Mouse (Mus musculus): ENCODE data around the gene Rep15. TPM values are rescaled to one million over a fixed set of nuclear protein-coding genes. Genes with fewer than 3 reads are reported as not detected.

Gene Rep15
- polyA plus RNA-seq (2015; fragmentation: Nextera tagmentation; extraction: Ambion mirVana) = 0.14 and 0.19 TPM in 2 replicates

DNA sequence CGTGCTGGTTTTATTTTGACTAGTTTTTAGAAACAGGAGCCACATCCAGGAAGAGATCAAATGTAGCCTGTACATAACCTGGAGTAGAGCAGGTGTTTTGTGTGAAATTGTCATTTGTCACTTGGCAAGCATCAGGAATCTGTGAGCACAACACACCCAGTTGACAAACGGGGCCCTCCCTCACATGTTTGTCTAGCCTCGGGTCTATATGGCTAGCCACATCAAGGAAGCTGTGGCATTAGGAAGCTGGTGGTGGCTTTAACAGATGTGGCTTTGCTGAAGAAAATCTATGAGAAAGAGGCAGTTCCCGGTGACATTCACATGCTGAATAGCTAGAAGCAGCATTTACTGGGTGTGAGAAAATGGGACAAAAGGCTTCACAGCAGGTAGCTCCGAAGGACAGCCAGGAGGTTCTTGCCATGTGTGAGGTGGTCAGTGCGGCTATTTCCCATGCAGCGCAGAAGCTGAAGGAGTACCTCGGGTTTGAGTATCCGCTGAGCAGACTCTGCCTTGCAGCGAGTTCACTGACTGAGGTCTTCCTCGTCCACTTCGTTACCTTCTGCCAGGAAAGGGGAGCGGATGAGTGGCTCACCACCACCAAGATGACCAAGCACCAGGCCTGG, at the start of gene Rep15:
TSS of gene Rep15 (plus strand) at position 282 of the 623 bp plus-strand sequence.
- H3K27me3 ChIP-seq (ENCODE audit: insufficient read depth, low read length) = no peaks in the 10 kb centered on the region
- no peak within 1 kb of the TSS for H3K4me2 ChIP-seq (ENCODE audit: low read depth, low read length)
- 68% methylated on average over 13 of the region's 13 CpGs for WGBS (ENCODE audit: insufficient replicate concordance)
- no peaks in the 10 kb centered on the region for H3K4me1 ChIP-seq (ENCODE audit: insufficient read depth)
- TF ChIP-seq CTCF (IDR thresholded peaks at IDR 0.05; ENCODE audit: low read depth) = no peak
- no peak for TF ChIP-seq EP300 (IDR thresholded peaks at IDR 0.05; ENCODE audit: low read depth)
- H3K4me3 ChIP-seq (ENCODE audit: low read depth, low read length) = no peak within 1 kb of the TSS
- H3K9ac ChIP-seq (replicated peaks) = no peak within 1 kb of the TSS
- H3K27ac ChIP-seq (ENCODE audit: low read depth) = no peak within 1 kb of the TSS
- H3K9me3 ChIP-seq (ENCODE audit: low read length) = no peaks in the 10 kb centered on the region
- H3K36me3 ChIP-seq (replicated peaks; ENCODE audit: insufficient read depth, low read length) = peaks cover 20% of the 10 kb centered on the region
- ATAC-seq (no peak), DNase-seq (peak; percentile 9)

DNA sequence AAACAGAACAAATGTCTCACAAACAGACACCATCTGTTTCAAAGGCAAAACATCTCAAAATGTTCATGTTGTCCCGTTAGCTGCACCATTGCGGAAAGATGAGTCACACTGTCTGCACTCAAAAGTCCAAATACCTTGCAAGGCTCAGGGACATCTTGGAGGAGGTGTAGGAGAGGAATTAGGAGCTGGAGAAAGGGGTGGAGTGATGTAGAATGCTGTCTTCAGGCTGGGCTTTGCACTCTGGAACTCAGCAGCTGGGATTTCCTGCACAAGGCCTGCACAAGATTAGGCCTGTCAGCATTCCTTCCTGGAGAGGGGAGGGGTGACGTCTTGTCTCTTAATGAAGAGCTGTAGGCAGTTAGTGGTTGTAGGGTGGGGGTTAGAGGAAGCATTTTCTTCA, 47.8 kb upstream of the Rep15 start:
- ATAC-seq = no peak
- H3K27ac ChIP-seq (ENCODE audit: low read depth) = no peak overlapping the region
- no peaks in the 10 kb centered on the region for H3K4me1 ChIP-seq (ENCODE audit: insufficient read depth)
- H3K27me3 ChIP-seq (ENCODE audit: insufficient read depth, low read length) = no peaks in the 10 kb centered on the region
- H3K4me3 ChIP-seq (ENCODE audit: low read depth, low read length) = no peak overlapping the region
- H3K4me2 ChIP-seq (ENCODE audit: low read depth, low read length) = no peak overlapping the region
- no peaks in the 10 kb centered on the region for H3K9me3 ChIP-seq (ENCODE audit: low read length)
- H3K9ac ChIP-seq (replicated peaks) = no peak overlapping the region
- H3K36me3 ChIP-seq (replicated peaks; ENCODE audit: insufficient read depth, low read length) = peaks cover 3% of the 10 kb centered on the region; the same call in 1 of the 2 replicates
- DNase-seq = no peak
- 75% methylated on average over 3 of the region's 3 CpGs for WGBS (ENCODE audit: insufficient replicate concordance)
- TF ChIP-seq EP300 (IDR thresholded peaks at IDR 0.05; ENCODE audit: low read depth) (no peak), CTCF (IDR thresholded peaks at IDR 0.05; ENCODE audit: low read depth) (no peak)

DNA sequence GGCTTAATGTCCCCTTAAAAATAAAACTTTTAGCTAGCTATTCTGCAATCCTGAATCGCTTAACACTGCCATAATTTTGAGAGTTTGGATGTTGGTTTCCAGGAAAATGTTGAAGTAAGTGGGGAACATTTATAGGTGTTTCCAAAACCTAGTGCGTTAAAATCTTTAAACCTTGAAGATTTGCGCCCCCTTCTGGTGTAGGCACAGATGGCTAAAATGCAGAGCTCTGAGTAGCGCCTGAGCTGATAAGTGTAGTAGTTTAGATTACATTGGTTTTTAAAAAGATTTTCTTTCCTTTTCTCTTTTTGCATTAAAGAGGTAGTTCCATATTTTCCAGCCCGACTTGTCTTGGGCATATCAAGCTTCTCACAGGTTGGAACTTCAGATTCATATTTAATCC, 38.1 kb upstream of the Rep15 start:
- Histone ChIP-seq H3K27me3 (ENCODE audit: insufficient read depth, low read length) (no peaks in the 10 kb centered on the region), H3K36me3 (replicated peaks; ENCODE audit: insufficient read depth, low read length) (peaks cover 8% of the 10 kb centered on the region; the same call in 1 of the 2 replicates), H3K9ac (replicated peaks) (no peak overlapping the region), H3K9me3 (ENCODE audit: low read length) (no peaks in the 10 kb centered on the region), H3K27ac (ENCODE audit: low read depth) (no peak overlapping the region), H3K4me1 (ENCODE audit: insufficient read depth) (no peaks in the 10 kb centered on the region), H3K4me3 (ENCODE audit: low read depth, low read length) (no peak overlapping the region), H3K4me2 (ENCODE audit: low read depth, low read length) (no peak overlapping the region)
- TF ChIP-seq EP300 (IDR thresholded peaks at IDR 0.05; ENCODE audit: low read depth) = no peak
- peak; percentile 71 for TF ChIP-seq CTCF (IDR thresholded peaks at IDR 0.05; ENCODE audit: low read depth)
- 41% methylated on average over 5 of the region's 5 CpGs for WGBS (ENCODE audit: insufficient replicate concordance)
- peak; percentile 54 for DNase-seq
- no peak for ATAC-seq

DNA sequence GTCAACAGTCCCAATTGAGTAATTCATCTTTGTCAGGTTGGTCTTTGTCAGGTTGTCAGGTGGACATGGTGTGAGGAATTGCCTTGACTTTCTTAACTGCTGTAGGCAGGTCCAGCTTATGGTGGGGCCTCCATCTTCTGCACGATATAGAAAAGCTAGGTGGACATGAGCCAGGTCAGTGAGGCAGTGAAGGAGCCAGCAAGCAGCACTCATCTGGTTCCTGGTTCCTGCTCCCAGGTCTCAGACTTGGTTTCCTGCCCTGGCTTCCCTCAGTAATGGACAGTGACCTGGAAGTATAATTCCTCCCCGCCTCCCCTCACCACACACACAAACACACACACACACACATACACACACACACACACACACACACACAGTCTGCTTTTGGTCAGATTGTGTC, 37.0 kb upstream of the Rep15 start:
- Histone ChIP-seq H3K27me3 (ENCODE audit: insufficient read depth, low read length) (no peaks in the 10 kb centered on the region), H3K4me3 (ENCODE audit: low read depth, low read length) (no peak overlapping the region), H3K4me1 (ENCODE audit: insufficient read depth) (no peaks in the 10 kb centered on the region), H3K4me2 (ENCODE audit: low read depth, low read length) (no peak overlapping the region), H3K9me3 (ENCODE audit: low read length) (no peaks in the 10 kb centered on the region), H3K27ac (ENCODE audit: low read depth) (no peak overlapping the region), H3K36me3 (replicated peaks; ENCODE audit: insufficient read depth, low read length) (peaks cover 8% of the 10 kb centered on the region; the same call in 1 of the 2 replicates), H3K9ac (replicated peaks) (no peak overlapping the region)
- DNase-seq = no peak
- 73% methylated on average over 2 of the region's 2 CpGs for WGBS (ENCODE audit: insufficient replicate concordance)
- ATAC-seq = no peak
- TF ChIP-seq EP300 (IDR thresholded peaks at IDR 0.05; ENCODE audit: low read depth) = no peak
- TF ChIP-seq CTCF (IDR thresholded peaks at IDR 0.05; ENCODE audit: low read depth) = no peak

DNA sequence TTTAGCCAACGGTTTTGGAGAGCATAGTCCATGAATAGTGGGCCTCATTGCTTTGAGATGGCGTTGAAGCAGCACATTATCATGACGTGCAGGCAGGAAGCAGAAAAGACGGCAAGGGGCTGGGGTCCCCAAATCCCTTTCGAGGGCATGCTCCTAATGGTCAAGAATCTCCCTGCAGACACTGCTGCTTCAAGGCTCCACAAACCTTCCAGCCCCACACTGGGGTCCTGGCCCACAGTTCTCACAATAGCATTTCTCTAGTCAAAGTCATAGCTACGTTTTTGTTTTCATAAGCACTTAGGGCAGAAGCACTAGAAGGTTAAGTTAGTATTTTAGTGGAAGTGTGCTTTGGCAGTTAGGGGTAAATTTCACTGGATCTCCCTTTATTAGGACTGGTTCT, 36.5 kb upstream of the Rep15 start:
- WGBS (ENCODE audit: insufficient replicate concordance) = 79% methylated on average over 6 of the region's 6 CpGs
- no peak overlapping the region for H3K4me3 ChIP-seq (ENCODE audit: low read depth, low read length)
- no peak overlapping the region for H3K27ac ChIP-seq (ENCODE audit: low read depth)
- ATAC-seq (no peak), DNase-seq (no peak)
- H3K27me3 ChIP-seq (ENCODE audit: insufficient read depth, low read length) = no peaks in the 10 kb centered on the region
- no peak overlapping the region for H3K9ac ChIP-seq (replicated peaks)
- H3K36me3 ChIP-seq (replicated peaks; ENCODE audit: insufficient read depth, low read length) = peaks cover 9% of the 10 kb centered on the region; the same call in 1 of the 2 replicates
- TF ChIP-seq EP300 (IDR thresholded peaks at IDR 0.05; ENCODE audit: low read depth) (no peak), CTCF (IDR thresholded peaks at IDR 0.05; ENCODE audit: low read depth) (no peak)
- H3K4me1 ChIP-seq (ENCODE audit: insufficient read depth) = no peaks in the 10 kb centered on the region
- no peak overlapping the region for H3K4me2 ChIP-seq (ENCODE audit: low read depth, low read length)
- no peaks in the 10 kb centered on the region for H3K9me3 ChIP-seq (ENCODE audit: low read length)

DNA sequence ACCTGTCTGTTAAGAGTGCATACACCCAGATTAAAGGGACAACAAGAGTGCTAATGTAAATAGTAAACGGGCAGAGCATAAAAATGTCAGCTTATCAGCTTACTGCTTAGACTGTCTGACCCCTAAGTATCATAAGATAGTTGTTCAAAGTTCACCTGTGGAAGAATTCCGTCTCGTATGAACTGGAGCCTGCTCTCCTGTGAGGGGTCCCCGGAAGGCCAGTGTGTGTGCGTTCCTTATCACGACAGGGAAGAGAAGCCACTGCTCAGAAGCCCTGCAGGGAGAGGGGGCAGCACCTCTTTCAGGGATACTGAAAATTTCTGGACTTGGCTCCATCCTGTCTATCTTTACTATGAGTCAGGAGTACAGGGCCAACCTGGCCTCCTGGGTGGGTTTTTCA, 35.4 kb upstream of the Rep15 start:
- peaks cover 19% of the 10 kb centered on the region for H3K36me3 ChIP-seq (replicated peaks; ENCODE audit: insufficient read depth, low read length)
- no peak overlapping the region for H3K9ac ChIP-seq (replicated peaks)
- ATAC-seq (no peak), DNase-seq (no peak)
- H3K4me2 ChIP-seq (ENCODE audit: low read depth, low read length) = no peak overlapping the region
- TF ChIP-seq EP300 (IDR thresholded peaks at IDR 0.05; ENCODE audit: low read depth) (no peak), CTCF (IDR thresholded peaks at IDR 0.05; ENCODE audit: low read depth) (no peak)
- no peaks in the 10 kb centered on the region for H3K4me1 ChIP-seq (ENCODE audit: insufficient read depth)
- WGBS (ENCODE audit: insufficient replicate concordance) = 74% methylated on average over 6 of the region's 6 CpGs
- no peak overlapping the region for H3K27ac ChIP-seq (ENCODE audit: low read depth)
- no peaks in the 10 kb centered on the region for H3K9me3 ChIP-seq (ENCODE audit: low read length)
- no peak overlapping the region for H3K4me3 ChIP-seq (ENCODE audit: low read depth, low read length)
- no peaks in the 10 kb centered on the region for H3K27me3 ChIP-seq (ENCODE audit: insufficient read depth, low read length)

All from liver, postnatal 0 days (tissue).